ENCODE assay signal across 24 mouse cellular contexts in the genomic region with DNA sequence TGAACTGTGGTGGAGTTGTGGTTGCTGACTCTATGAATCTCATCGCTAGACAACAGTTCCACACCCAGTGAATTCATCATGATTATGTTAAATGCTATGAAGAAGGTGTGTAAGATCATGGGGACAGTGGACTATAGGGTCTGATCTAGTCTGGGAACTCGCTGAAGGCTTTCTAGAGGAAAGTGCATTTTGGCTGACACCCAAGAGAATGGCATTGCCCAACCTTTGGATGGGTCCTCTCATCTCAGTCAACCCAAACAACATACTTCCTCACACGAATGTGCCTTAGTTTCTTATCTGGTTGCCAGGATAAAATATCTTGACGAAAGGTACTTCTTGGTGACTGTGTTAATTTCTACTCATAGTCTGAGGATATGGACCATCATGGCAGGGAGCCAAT.
A peak's percentile ranks its signal among the peaks of the same experiment; 100 is the strongest.
DNase-seq lines count a peak whose midpoint lies in the region; ATAC-seq and TF ChIP-seq lines count a peak whose summit lies in the region.
"Had no signal": no experiment of that assay in that cellular context is flagged by ENCODE, and none has a peak within 500 bp of the region (broad histone marks: within the 10 kb centered on the region; RNA-seq: fewer than 3 reads in every experiment).

No protein-coding gene starts in this region.

- no peaks in the 10 kb centered on the region for H3K27me3 ChIP-seq in heart, adult 2 months (ENCODE audit: control insufficient read depth, insufficient read depth, low read length)
- H3K27me3 ChIP-seq: embryonic facial prominence, embryonic 12.5 days; embryonic facial prominence, embryonic 15.5 days; forebrain, embryonic 15.5 days; heart, embryonic 13.5 days had no signal

- no peaks in the 10 kb centered on the region for H3K36me3 ChIP-seq in heart, adult 2 months (ENCODE audit: control insufficient read depth, insufficient read depth, low read length)
- H3K36me3 ChIP-seq: embryonic facial prominence, embryonic 12.5 days; embryonic facial prominence, embryonic 15.5 days; forebrain, embryonic 15.5 days; heart, embryonic 10.5 days; heart, embryonic 13.5 days had no signal

- no peaks in the 10 kb centered on the region for H3K4me1 ChIP-seq in heart, adult 2 months (ENCODE audit: control insufficient read depth, insufficient read depth, low read length)
- H3K4me1 ChIP-seq: embryonic facial prominence, embryonic 12.5 days; embryonic facial prominence, embryonic 15.5 days; forebrain, embryonic 15.5 days; heart, embryonic 10.5 days; heart, embryonic 13.5 days had no signal

- DNase-seq in heart, adult 11 months: peak; percentile 91
- no peak for DNase-seq in heart, adult 2 months
- peak; percentile 15 to 36 for DNase-seq in lung, adult 18-20 months
- DNase-seq in lung, postnatal 14 days: no peak
- peak; percentile 42 to 51 for DNase-seq in monocyte, adult 2 months (ENCODE audit: low read depth in 1 of 2, low spot score in 2 of 2)
- DNase-seq: adrenal gland, adult 2 months; adrenal gland, postnatal 14 days; cerebellum, adult 11 months; cerebellum, adult 2 months; cerebellum, adult 9-11 months; cerebellum, postnatal 25 days; gastrocnemius, postnatal 10 days; gastrocnemius, postnatal 36 days; heart, postnatal 14 days; heart, postnatal 4 days had no signal

- H3K27ac ChIP-seq in heart, adult 2 months: no peak overlapping the region
- H3K27ac ChIP-seq: embryonic facial prominence, embryonic 12.5 days; embryonic facial prominence, embryonic 15.5 days; forebrain, embryonic 15.5 days; heart, embryonic 10.5 days; heart, embryonic 13.5 days; hindbrain, embryonic 14.5 days; hindbrain, postnatal 0 days had no signal

- H3K9ac ChIP-seq in heart, adult 2 months (ENCODE audit: low read depth, low read length): no peak overlapping the region
- H3K9ac ChIP-seq: embryonic facial prominence, embryonic 12.5 days; embryonic facial prominence, embryonic 15.5 days; forebrain, embryonic 15.5 days; heart, embryonic 13.5 days; hindbrain, embryonic 14.5 days had no signal

- H3K79me2 ChIP-seq in heart, adult 2 months (replicated peaks; ENCODE audit: control insufficient read depth, insufficient read depth, low read length): no peaks in the 10 kb centered on the region

- TF ChIP-seq EP300 in heart, adult 2 months (IDR thresholded peaks at IDR 0.05; ENCODE audit: insufficient read depth, low read depth, low read length): no peak

- 76% methylated on average over 4 of the region's 4 CpGs for WGBS in heart, adult 2 months

- ATAC-seq in monocyte, adult 5-6 weeks (replicated peaks; ENCODE audit: insufficient number of reproducible peaks, low FRiP score, low TSS enrichment, poor library complexity, severe bottlenecking): no peak
- no peak for ATAC-seq in activated CD4-positive, CD25-positive, alpha-beta regulatory T cell, adult 4 months
- ATAC-seq: forebrain, embryonic 15.5 days; hindbrain, postnatal 0 days had no signal

- intact Hi-C loops in heart, adult 2 months (cut with DNase I): no loop called here

- TF ChIP-seq POLR2A in heart, adult 2 months (IDR thresholded peaks at IDR 0.05; ENCODE audit: insufficient read depth, low read depth, low read length): no peak

- TF ChIP-seq CTCF in heart, adult 2 months (IDR thresholded peaks at IDR 0.05): no peak

- no peak overlapping the region for H3K4me3 ChIP-seq in heart, adult 2 months
- H3K4me3 ChIP-seq: embryonic facial prominence, embryonic 12.5 days; embryonic facial prominence, embryonic 15.5 days; forebrain, embryonic 15.5 days; heart, embryonic 10.5 days; heart, embryonic 13.5 days had no signal

Comparison
In these comparisons a context has a peak if more than half of its experiments do, and no peak if none do; other contexts are left out.
1. DNase-seq: peak in heart, adult 11 months (single experiment), lung, adult 18-20 months (2 of 2) and monocyte, adult 2 months (2 of 2); none in heart, adult 2 months (0 of 2) and lung, postnatal 14 days (single experiment).